Mouse (Mus musculus) neural tube, embryonic 14.5 days (tissue): ENCODE data around the gene Nup214. TPM values are rescaled to one million over a fixed set of nuclear protein-coding genes. Genes with fewer than 3 reads are reported as not detected.

ENCODE experiments used
- ATAC-seq: fragments of 200-750 bp; cut with Nextera tagmentation; 2 replicates; pipeline ENCODE4 v1.8.0; 2017; ENCODE audit warnings: low read depth, mild to moderate bottlenecking, moderate TSS enrichment, moderate library complexity
- H3K27ac ChIP-seq: fragments of 300-500 bp; sonication (generic); 2 replicates; pipeline ENCODE4 v1.5.1; 2014; ENCODE audit warnings: low read depth, mild to moderate bottlenecking, control low read depth, low read length, moderate library complexity, mixed read lengths
- H3K27me3 ChIP-seq: fragments of 300-500 bp; sonication (generic); 2 replicates; pipeline ENCODE4 v1.6.1; 2014; ENCODE audit warnings: low read length; ENCODE audit not compliant: control insufficient read depth, insufficient read depth
- H3K36me3 ChIP-seq: fragments of 300-500 bp; sonication (generic); 2 replicates; pipeline ENCODE4 v1.6.1; 2014; ENCODE audit warnings: low read length, mixed read lengths; ENCODE audit not compliant: control insufficient read depth, insufficient read depth
- H3K4me1 ChIP-seq: fragments of 300-500 bp; sonication (generic); 2 replicates; pipeline ENCODE4 v1.6.1; 2014; ENCODE audit warnings: low read length; ENCODE audit not compliant: control insufficient read depth, insufficient read depth
- H3K4me2 ChIP-seq: fragments of 300-500 bp; sonication (generic); 2 replicates; pipeline ENCODE4 v1.6.1; 2014; ENCODE audit warnings: mild to moderate bottlenecking, low read depth, low read length, control low read depth
- H3K4me3 ChIP-seq: fragments of 300-500 bp; sonication (generic); 2 replicates; pipeline ENCODE4 v1.5.1; 2014; ENCODE audit warnings: low read depth, low read length, control low read depth, mixed read lengths
- H3K9ac ChIP-seq: fragments of 300-500 bp; sonication (generic); replicated peaks from 2 replicates; pipeline ENCODE4 v1.6.1; 2014; ENCODE audit warnings: low read depth, mild to moderate bottlenecking, control low read depth, low read length, mixed read lengths
- H3K9me3 ChIP-seq: fragments of 300-500 bp; sonication (generic); 2 replicates; pipeline ENCODE4 v1.6.1; 2016; ENCODE audit warnings: low read length; ENCODE audit not compliant: control insufficient read depth
- WGBS: fragments of 180-500 bp; shearing (Covaris S2); extraction: QIAGEN DNeasy Blood & Tissue Kit; methylation state at CpG from one replicate; pipeline ENCODE4 v1.1.7; 2014; 5-methylcytosine and 5-hydroxymethylcytosine counted together
- polyA plus RNA-seq: library from polyadenylated mRNA; unstranded; fragments of >200 nt; fragmentation: Nextera tagmentation; extraction: Ambion mirVana; gene quantifications from 2 replicates; pipeline ENCODE4 v1.2.1, GENCODE M21; 2014

Nup214 gene
- polyA plus RNA-seq = 54.5 and 59.9 TPM in 2 replicates

GRCm38 (mm10) chr2:31974141-31974808 is at the start of gene Nup214:
TSS of gene Nup214 (plus strand) at chr2:31974436.
- Histone ChIP-seq H3K4me2 (peak within 1 kb of the TSS; percentile 64), H3K36me3 (peaks cover 25% of the 10 kb centered on the region), H3K27ac (peak within 1 kb of the TSS; percentile 78), H3K4me3 (peak within 1 kb of the TSS; percentile 81), H3K4me1 (peaks cover 7% of the 10 kb centered on the region), H3K27me3 (no peaks in the 10 kb centered on the region; the same call in 1 of the 2 replicates), H3K9ac (peak within 1 kb of the TSS; percentile 78), H3K9me3 (no peaks in the 10 kb centered on the region)
- ATAC-seq = peak; percentile 99
- under 1% methylated on average over 60 of the region's 60 CpGs for WGBS

GRCm38 (mm10) chr2:31924811-31925210 is 49.4 kb upstream of the Nup214 start:
- Histone ChIP-seq H3K9me3 (no peaks in the 10 kb centered on the region), H3K4me2 (no peak overlapping the region)
- 35% methylated on average over 9 of the region's 9 CpGs for WGBS

GRCm38 (mm10) chr2:31925936-31926335 is 48.3 kb upstream of the Nup214 start:
- no peaks in the 10 kb centered on the region for H3K27me3 ChIP-seq
- H3K27ac ChIP-seq = no peak overlapping the region
- no peak overlapping the region for H3K9ac ChIP-seq
- 53% methylated on average over 4 of the region's 4 CpGs for WGBS
- no peak overlapping the region for H3K4me3 ChIP-seq
- H3K4me2 ChIP-seq = no peak overlapping the region
- no peaks in the 10 kb centered on the region for H3K9me3 ChIP-seq
- no peaks in the 10 kb centered on the region for H3K4me1 ChIP-seq
- no peaks in the 10 kb centered on the region for H3K36me3 ChIP-seq
- ATAC-seq = no peak

More at GRCm38 (mm10) chr2:31924811-31925210, 49.4 kb upstream of the Nup214 start:
- Histone ChIP-seq H3K4me1 (no peaks in the 10 kb centered on the region), H3K9ac (no peak overlapping the region), H3K4me3 (no peak overlapping the region), H3K36me3 (no peaks in the 10 kb centered on the region), H3K27ac (no peak overlapping the region), H3K27me3 (no peaks in the 10 kb centered on the region)
- no peak for ATAC-seq

- H3K9me3 ChIP-seq = no peaks in the 10 kb centered on the region
- no peak overlapping the region for H3K4me3 ChIP-seq
- H3K9ac ChIP-seq = no peak overlapping the region
- ATAC-seq = no peak
- H3K4me1 ChIP-seq = no peaks in the 10 kb centered on the region
- no peak overlapping the region for H3K27ac ChIP-seq
- WGBS = 93% methylated on average over 3 of the region's 3 CpGs
- H3K36me3 ChIP-seq = no peaks in the 10 kb centered on the region
- H3K4me2 ChIP-seq = no peak overlapping the region
- H3K27me3 ChIP-seq = no peaks in the 10 kb centered on the region
Observed at GRCm38 (mm10) chr2:31929664-31930063, 44.6 kb upstream of the Nup214 start.

GRCm38 (mm10) chr2:31934551-31934950 is 39.7 kb upstream of the Nup214 start:
- Histone ChIP-seq H3K27me3 (no peaks in the 10 kb centered on the region), H3K4me3 (no peak overlapping the region), H3K9ac (no peak overlapping the region), H3K27ac (no peak overlapping the region), H3K9me3 (no peaks in the 10 kb centered on the region), H3K4me1 (no peaks in the 10 kb centered on the region), H3K4me2 (no peak overlapping the region), H3K36me3 (no peaks in the 10 kb centered on the region)
- no peak for ATAC-seq
- 12% methylated on average over 4 of the region's 4 CpGs for WGBS

GRCm38 (mm10) chr2:31935054-31935453 is 39.2 kb upstream of the Nup214 start:
- ATAC-seq = no peak
- no peak overlapping the region for H3K9ac ChIP-seq

GRCm38 (mm10) chr2:31938298-31938697 is 35.9 kb upstream of the Nup214 start:
- Histone ChIP-seq H3K9ac (no peak overlapping the region), H3K4me1 (no peaks in the 10 kb centered on the region), H3K27me3 (no peaks in the 10 kb centered on the region), H3K9me3 (no peaks in the 10 kb centered on the region), H3K27ac (no peak overlapping the region), H3K4me2 (no peak overlapping the region), H3K4me3 (no peak overlapping the region), H3K36me3 (no peaks in the 10 kb centered on the region)
- ATAC-seq = no peak
- 77% methylated on average over 1 of the region's 1 CpGs for WGBS

More at GRCm38 (mm10) chr2:31935054-31935453, 39.2 kb upstream of the Nup214 start:
- Histone ChIP-seq H3K9me3 (no peaks in the 10 kb centered on the region), H3K27ac (no peak overlapping the region), H3K4me2 (no peak overlapping the region), H3K4me3 (no peak overlapping the region), H3K27me3 (no peaks in the 10 kb centered on the region), H3K36me3 (no peaks in the 10 kb centered on the region), H3K4me1 (no peaks in the 10 kb centered on the region)
- 13% methylated on average over 4 of the region's 4 CpGs for WGBS

- Histone ChIP-seq H3K4me2 (no peak overlapping the region), H3K36me3 (no peaks in the 10 kb centered on the region), H3K4me1 (no peaks in the 10 kb centered on the region), H3K9ac (no peak overlapping the region), H3K27me3 (no peaks in the 10 kb centered on the region), H3K27ac (no peak overlapping the region), H3K4me3 (no peak overlapping the region), H3K9me3 (no peaks in the 10 kb centered on the region)
- 79% methylated on average over 4 of the region's 4 CpGs for WGBS
- ATAC-seq = no peak
Observed at GRCm38 (mm10) chr2:31943011-31943410, 31.2 kb upstream of the Nup214 start.

- Histone ChIP-seq H3K4me3 (no peak overlapping the region), H3K4me2 (no peak overlapping the region), H3K4me1 (peaks cover 3% of the 10 kb centered on the region), H3K9me3 (no peaks in the 10 kb centered on the region), H3K27me3 (no peaks in the 10 kb centered on the region), H3K27ac (no peak overlapping the region), H3K9ac (no peak overlapping the region), H3K36me3 (no peaks in the 10 kb centered on the region)
- WGBS = 81% methylated on average over 2 of the region's 2 CpGs
- ATAC-seq = no peak
Observed at GRCm38 (mm10) chr2:31945580-31945979, 28.7 kb upstream of the Nup214 start.
